Mouse (Mus musculus): Measurements from ENCODE around the gene Adad2.

DNA sequence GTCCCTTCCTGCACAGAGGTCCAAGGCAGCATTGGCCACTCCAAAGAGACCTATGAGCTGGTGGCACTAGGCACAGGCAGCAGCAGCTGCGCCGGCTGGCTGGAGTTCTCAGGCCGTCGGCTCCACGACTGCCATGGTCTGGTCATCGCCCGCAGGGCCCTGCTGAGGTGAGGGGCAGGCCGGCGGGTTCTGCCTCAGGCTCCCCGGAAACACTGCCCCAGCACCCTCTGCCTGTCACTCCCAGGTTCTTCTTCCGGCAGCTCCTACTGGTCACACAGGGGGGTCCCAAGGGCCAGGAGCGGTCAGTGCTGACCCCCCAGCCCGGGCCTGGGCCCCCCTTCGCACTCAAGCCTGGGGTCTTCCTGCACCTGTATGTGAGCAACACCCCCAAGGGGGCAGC lies 2.5 kb downstream of the Adad2 start:
- TF ChIP-seq CTCF (IDR thresholded peaks at IDR 0.05; ENCODE audit: borderline replicate concordance, insufficient read depth, low read depth, low read length) (no peak), POLR2A (IDR thresholded peaks at IDR 0.05; ENCODE audit: borderline replicate concordance, insufficient read depth, low read length) (no peak)
